ENCODE assay signal across 25 mouse cellular contexts in genomic region chr11:112998777-112999583, GRCm38 (mm10).
A peak's percentile ranks its signal among the peaks of the same experiment; 100 is the strongest.
DNase-seq lines count a peak whose midpoint lies in the region; ATAC-seq and TF ChIP-seq lines count a peak whose summit lies in the region.
"Had no signal": no experiment of that assay in that cellular context is flagged by ENCODE, and none has a peak within 500 bp of the region (broad histone marks: within the 10 kb centered on the region; RNA-seq: fewer than 3 reads in every experiment).

No protein-coding gene starts in this region.

- peak; percentile 76; the same call in 1 of the 2 replicates for ATAC-seq in lung, embryonic 14.5 days (ENCODE audit: insufficient read depth)
- ATAC-seq in heart, embryonic 11.5 days (replicated peaks; ENCODE audit: insufficient number of reproducible peaks, low FRiP score, low TSS enrichment) = no peak
- ATAC-seq: forebrain, embryonic 13.5 days had no signal

- no peak overlapping the region for H3K4me2 ChIP-seq in lung, embryonic 14.5 days
- H3K4me2 ChIP-seq in heart, embryonic 11.5 days = no peak overlapping the region
- H3K4me2 ChIP-seq: embryonic facial prominence, embryonic 13.5 days; forebrain, embryonic 13.5 days; hindbrain, embryonic 12.5 days; limb, embryonic 12.5 days; liver, embryonic 11.5 days; midbrain, embryonic 12.5 days had no signal

- no peak overlapping the region for H3K4me3 ChIP-seq in kidney, adult 2 months (ENCODE audit: insufficient read depth, low read depth, low read length)
- H3K4me3 ChIP-seq in lung, embryonic 14.5 days (ENCODE audit: low read depth, low read length) = no peak overlapping the region
- H3K4me3 ChIP-seq in heart, embryonic 11.5 days (ENCODE audit: low read depth, low read length) = no peak overlapping the region
- H3K4me3 ChIP-seq: embryonic facial prominence, embryonic 13.5 days; erythroblast, embryonic 14.5 days; forebrain, embryonic 13.5 days; gastrocnemius, adult 2 months; heart, embryonic 10.5 days; hindbrain, embryonic 12.5 days; layer of hippocampus, adult 2 months; limb, embryonic 12.5 days; midbrain, embryonic 12.5 days had no signal

- peak; percentile 11 for DNase-seq in kidney, adult 2 months
- DNase-seq in kidney, adult 8-10 months = no peak
- DNase-seq in lung, embryonic 14.5 days = peak; percentile 51
- DNase-seq in lung, adult 18-20 months = no peak
- peak; percentile 48 for DNase-seq in R1 (ENCODE audit: low read depth, low spot score)
- peak; percentile 71 for DNase-seq in retina, postnatal 1 day
- DNase-seq: adrenal gland, postnatal 10 days; cerebellum, adult 18-20 months; cerebellum, postnatal 14 days; gastrocnemius, adult 2 months; kidney, adult 9 months; lung, adult 2 months; right cerebral cortex, postnatal 25 days; spleen, adult 18-20 months had no signal

- H3K9me3 ChIP-seq in lung, embryonic 14.5 days (ENCODE audit: low read depth, low read length) = no peaks in the 10 kb centered on the region
- no peaks in the 10 kb centered on the region for H3K9me3 ChIP-seq in heart, embryonic 11.5 days (replicated peaks; ENCODE audit: control insufficient read depth, low read length)
- H3K9me3 ChIP-seq: embryonic facial prominence, embryonic 13.5 days; forebrain, embryonic 13.5 days; heart, embryonic 10.5 days; hindbrain, embryonic 12.5 days; limb, embryonic 12.5 days; midbrain, embryonic 12.5 days had no signal

- H3K4me1 ChIP-seq in kidney, adult 2 months (ENCODE audit: control insufficient read depth, insufficient read depth, low read length) = no peaks in the 10 kb centered on the region
- peaks cover 3% of the 10 kb centered on the region for H3K4me1 ChIP-seq in lung, embryonic 14.5 days (ENCODE audit: insufficient read depth)
- H3K4me1 ChIP-seq in heart, embryonic 11.5 days (ENCODE audit: control insufficient read depth, insufficient read depth, low read length) = no peaks in the 10 kb centered on the region
- H3K4me1 ChIP-seq: forebrain, embryonic 13.5 days; midbrain, embryonic 12.5 days had no signal

- WGBS in kidney, adult 2 months = 52% methylated on average over 5 of the region's 5 CpGs
- 29% methylated on average over 5 of the region's 5 CpGs for WGBS in lung, embryonic 14.5 days
- 29% methylated on average over 5 of the region's 5 CpGs for WGBS in heart, embryonic 11.5 days (ENCODE audit: insufficient replicate concordance)

- no peak for TF ChIP-seq CTCF in kidney, adult 2 months (conservative IDR thresholded peaks at IDR 0.05; ENCODE audit: insufficient read depth, insufficient read length, low read depth, low read length)
- TF ChIP-seq CTCF in lung, embryonic 14.5 days (IDR thresholded peaks at IDR 0.05; ENCODE audit: low read depth) = no peak

- no peaks in the 10 kb centered on the region for H3K27me3 ChIP-seq in kidney, adult 2 months (replicated peaks; ENCODE audit: control insufficient read depth, insufficient read depth, low read length)
- no peaks in the 10 kb centered on the region for H3K27me3 ChIP-seq in lung, embryonic 14.5 days (ENCODE audit: insufficient read depth, low read length)
- no peaks in the 10 kb centered on the region for H3K27me3 ChIP-seq in heart, embryonic 11.5 days (ENCODE audit: control insufficient read depth, insufficient read depth, low read length)
- H3K27me3 ChIP-seq: embryonic facial prominence, embryonic 13.5 days; forebrain, embryonic 13.5 days; hindbrain, embryonic 12.5 days; limb, embryonic 12.5 days had no signal

- TF ChIP-seq POLR2A in kidney, adult 2 months (IDR thresholded peaks at IDR 0.05; ENCODE audit: low read depth, low read length) = no peak

- H3K36me3 ChIP-seq in kidney, adult 2 months (ENCODE audit: control insufficient read depth, insufficient read depth, low read length) = no peaks in the 10 kb centered on the region
- H3K36me3 ChIP-seq in lung, embryonic 14.5 days (ENCODE audit: insufficient read depth) = no peaks in the 10 kb centered on the region
- no peaks in the 10 kb centered on the region for H3K36me3 ChIP-seq in heart, embryonic 11.5 days (ENCODE audit: control insufficient read depth, insufficient read depth, low read length)
- H3K36me3 ChIP-seq: embryonic facial prominence, embryonic 13.5 days; G1E; heart, embryonic 10.5 days; hindbrain, embryonic 12.5 days; limb, embryonic 12.5 days; midbrain, embryonic 12.5 days had no signal

- H3K27ac ChIP-seq in kidney, adult 2 months (ENCODE audit: insufficient read depth, low read depth, low read length) = no peak overlapping the region
- peak overlapping the region; percentile 32; the same call in 1 of the 2 replicates for H3K27ac ChIP-seq in lung, embryonic 14.5 days (ENCODE audit: low read depth)
- no peak overlapping the region for H3K27ac ChIP-seq in heart, embryonic 11.5 days (ENCODE audit: low read depth, low read length)
- H3K27ac ChIP-seq: embryonic facial prominence, embryonic 13.5 days; forebrain, embryonic 13.5 days; gastrocnemius, adult 2 months; heart, embryonic 10.5 days; hindbrain, embryonic 12.5 days; layer of hippocampus, adult 2 months; limb, embryonic 12.5 days; midbrain, embryonic 12.5 days had no signal

- no peak overlapping the region for H3K9ac ChIP-seq in lung, embryonic 14.5 days
- no peak overlapping the region for H3K9ac ChIP-seq in heart, embryonic 11.5 days (ENCODE audit: low read depth, low read length)
- H3K9ac ChIP-seq: embryonic facial prominence, embryonic 13.5 days; forebrain, embryonic 13.5 days; hindbrain, embryonic 12.5 days; limb, embryonic 12.5 days; midbrain, embryonic 12.5 days had no signal

Comparison
In these comparisons a context has a peak if more than half of its experiments do, and no peak if none do; other contexts are left out.
1. DNase-seq: peak in kidney, adult 2 months (single experiment), lung, embryonic 14.5 days (single experiment), R1 (single experiment) and retina, postnatal 1 day (single experiment); none in kidney, adult 8-10 months (0 of 2) and lung, adult 18-20 months (0 of 2).